Mouse (Mus musculus) adrenal gland, adult (tissue): Measurements from ENCODE around the gene Parp2.
A peak's percentile ranks its signal among the peaks of the same experiment; 100 is the strongest.
"Not testable (repeated sequence)": the region's sequence is repeated elsewhere in the genome, so short reads cannot be mapped to it uniquely, and the experiment has no call there.

Experiments
- DNase-seq, 2 experiments: peaks; one replicate each; pipeline ENCODE4 v3.0.0; 2022 to 2023; ENCODE audit warnings: low spot score in 1 of 2; ENCODE audit not compliant: inconsistent age in 2 of 2

The Parp2 gene

GRCm38 (mm10) chr14:50807487-50808072, at the start of gene Parp2, which contains the start of gene Ccnb1ip1:
TSS of gene Parp2 (plus strand) at chr14:50807841.
TSS of gene Ccnb1ip1 (minus strand) at chr14:50807732.
- DNase-seq = peak; percentile 98 to 100

DNA sequence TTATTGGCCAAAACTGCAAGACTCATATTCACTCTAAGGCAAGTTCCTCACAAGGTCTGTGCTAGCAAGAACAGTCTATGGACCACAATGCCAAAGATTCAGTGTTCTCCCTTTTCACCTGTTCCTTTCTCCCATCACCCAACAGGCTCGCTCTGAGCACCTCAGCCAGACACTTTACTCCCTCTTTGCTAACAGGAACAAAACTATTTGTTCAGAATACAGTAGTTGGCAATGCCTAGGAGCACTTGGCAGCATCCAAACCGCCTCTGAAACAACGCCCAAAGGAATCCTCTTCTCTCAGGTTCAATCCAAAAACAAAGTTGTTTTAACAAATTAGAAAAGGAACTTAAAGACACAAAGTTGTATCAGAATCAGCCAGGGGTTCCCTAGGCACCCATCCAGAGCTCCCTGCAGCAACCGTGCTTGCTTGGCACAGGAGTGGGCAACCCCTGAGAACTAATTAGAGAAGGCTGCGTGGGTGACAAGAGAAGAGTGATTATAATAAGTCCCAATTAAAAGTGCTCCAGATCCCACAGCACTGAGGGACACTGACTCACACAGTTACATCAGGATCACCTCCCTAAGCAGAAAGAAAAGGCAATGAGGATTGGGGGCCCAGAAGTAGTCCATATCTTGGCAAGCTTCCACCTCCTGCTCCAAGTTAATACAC, 49.1 kb upstream of the Parp2 start:
- DNase-seq = no peak

- peak; percentile 63 to 78 for DNase-seq
Measured at GRCm38 (mm10) chr14:50765736-50766135, 41.9 kb upstream of the Parp2 start.

GRCm38 (mm10) chr14:50771342-50771741, 36.3 kb upstream of the Parp2 start:
- peak in 1 of 2 experiments; percentile 47 for DNase-seq

DNA sequence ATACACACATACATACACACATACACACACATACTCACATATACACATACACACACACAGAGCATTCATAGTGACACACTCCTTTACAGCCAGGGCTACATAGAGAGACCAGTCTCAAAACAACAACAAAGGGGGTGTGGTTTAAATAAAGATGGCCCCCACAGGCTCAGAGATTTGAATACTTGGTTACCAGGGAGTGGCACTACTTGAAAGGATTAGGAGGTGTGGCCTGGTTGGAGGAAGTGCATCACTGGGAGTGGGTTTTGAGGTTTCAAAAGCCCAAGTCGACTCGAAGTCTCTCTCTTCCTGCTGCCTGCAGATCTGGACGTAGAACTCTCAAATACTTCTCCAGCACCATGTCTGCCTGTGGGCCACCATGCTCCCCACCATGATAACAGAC, 25.5 kb upstream of the Parp2 start:
- no peak for DNase-seq

DNA sequence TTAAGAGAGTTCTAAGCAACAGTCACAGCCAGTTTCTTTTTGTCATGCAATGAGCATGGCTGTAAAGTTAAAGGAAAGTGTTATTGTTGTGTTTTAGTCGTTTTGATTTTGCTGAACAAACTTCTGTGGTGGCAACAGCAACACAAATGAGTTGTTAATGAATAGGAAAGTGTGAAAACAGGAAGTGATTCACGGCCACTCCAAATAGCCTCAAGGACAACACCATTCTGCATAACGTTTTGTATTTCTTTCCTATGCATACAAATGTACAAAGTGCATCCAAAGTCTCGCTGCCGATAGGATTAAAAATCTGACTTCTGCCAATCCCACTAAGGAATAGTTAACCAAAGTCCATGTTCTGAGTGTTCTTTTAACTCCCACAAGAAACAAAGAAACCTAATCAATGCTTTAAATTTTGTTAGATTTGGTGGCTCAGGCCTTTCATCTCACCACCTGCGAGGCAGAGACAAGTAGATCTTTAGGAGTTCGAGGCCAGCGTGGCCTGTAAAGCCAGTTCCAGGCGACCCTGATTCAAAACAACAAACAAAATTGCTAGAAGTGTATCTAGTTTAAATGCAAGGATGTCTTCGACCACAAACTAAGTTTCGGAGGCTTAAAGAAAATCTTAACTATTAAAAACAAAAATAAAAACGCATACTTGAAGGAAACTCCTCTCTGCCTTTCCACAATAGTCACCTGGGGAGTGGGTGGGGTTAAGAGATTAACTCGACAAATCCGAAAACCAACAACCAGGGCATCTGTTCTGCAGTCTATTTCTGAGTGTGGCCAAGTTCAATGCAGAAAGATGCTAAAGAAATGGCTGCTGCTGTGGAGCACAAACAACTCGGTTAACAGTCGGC, 23.0 kb upstream of the Parp2 start:
- DNase-seq = no peak

DNA sequence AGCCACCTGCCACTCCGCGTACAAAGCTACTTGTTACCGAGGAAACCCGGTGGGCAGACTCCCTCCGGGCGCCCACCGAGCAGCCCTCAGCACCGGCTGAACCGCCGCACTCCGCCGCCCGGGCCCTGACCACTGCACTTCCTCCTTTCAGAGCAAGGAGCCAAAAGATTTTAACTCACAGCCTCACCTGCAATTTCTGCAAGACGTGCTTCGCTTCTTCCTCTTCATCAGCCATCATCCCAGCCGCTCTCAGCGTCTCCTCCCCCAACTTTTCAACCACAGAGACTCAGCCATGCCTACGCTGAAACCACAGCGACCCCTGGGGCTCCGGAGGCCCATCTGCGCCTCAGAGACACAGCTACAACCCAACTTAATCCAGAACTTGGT, 22.4 kb upstream of the Parp2 start, which contains the start of gene Ttc5:
Gene Ttc5 (minus strand): TSS at position 269 of the 387 bp plus-strand sequence.
- peak; percentile 89 to 97 for DNase-seq

GRCm38 (mm10) chr14:50788157-50788556, 19.5 kb upstream of the Parp2 start:
- DNase-seq = no peak

DNA sequence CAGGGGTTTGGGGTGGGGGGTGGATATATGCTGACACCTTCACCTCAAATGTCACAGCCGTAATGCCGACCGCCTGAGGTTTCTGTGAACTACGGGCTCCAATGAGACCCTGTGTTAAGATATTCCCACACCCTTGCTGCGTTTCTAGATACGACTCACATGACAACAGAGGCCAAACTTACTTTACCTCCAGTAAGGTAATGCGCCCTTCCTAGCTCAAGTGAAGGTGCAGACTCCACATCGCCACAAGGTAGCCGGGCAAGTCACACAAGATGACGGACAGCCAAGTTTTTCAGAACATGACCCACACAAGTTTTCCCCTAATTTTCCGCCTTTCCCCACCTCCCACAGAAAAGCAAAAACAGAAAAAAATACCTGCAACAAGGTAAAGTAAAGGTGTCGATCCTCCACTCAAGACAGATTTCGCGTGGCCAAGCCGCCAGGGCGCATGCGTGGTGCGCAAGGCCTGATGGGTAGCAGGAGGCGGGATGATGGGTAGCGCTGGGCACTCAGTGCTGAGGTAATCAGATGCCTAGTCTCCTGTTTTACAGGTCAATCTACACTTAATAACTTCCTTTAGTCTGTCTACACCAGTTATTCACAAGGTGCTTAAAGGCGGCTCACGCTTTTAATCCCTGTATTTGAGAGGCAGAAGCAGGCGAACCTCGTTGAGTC, 12.2 kb upstream of the Parp2 start:
- DNase-seq = no peak

- DNase-seq = no peak
Measured at GRCm38 (mm10) chr14:50795965-50796364, 11.7 kb upstream of the Parp2 start.

GRCm38 (mm10) chr14:50796464-50796863, 11.2 kb upstream of the Parp2 start:
- DNase-seq = no peak

DNA sequence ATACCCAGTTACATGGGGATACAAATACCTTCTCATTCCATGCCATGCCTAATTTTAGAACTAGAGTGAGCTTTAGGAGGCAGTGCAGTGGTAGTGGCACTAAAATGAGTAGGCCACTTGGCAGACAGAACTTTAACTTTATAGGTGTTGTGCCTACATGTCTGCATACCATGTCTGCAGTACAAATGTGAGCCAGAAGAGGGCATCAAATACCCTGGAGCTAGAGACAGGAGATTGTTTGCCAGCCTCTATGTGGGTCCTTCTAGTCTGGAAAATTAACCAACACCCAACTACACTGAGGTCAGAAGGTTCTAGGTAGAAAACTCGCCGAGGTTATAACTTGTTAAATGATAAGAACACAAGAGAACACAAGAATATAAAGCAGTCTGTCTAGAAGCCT, 9.1 kb upstream of the Parp2 start:
- DNase-seq = no peak

GRCm38 (mm10) chr14:50799502-50800259, 8.0 kb upstream of the Parp2 start:
- peak; percentile 24 to 79 for DNase-seq

GRCm38 (mm10) chr14:50802441-50802840, 5.2 kb upstream of the Parp2 start:
- no peak for DNase-seq

GRCm38 (mm10) chr14:50802843-50803562, 4.6 kb upstream of the Parp2 start:
- peak in 1 of 2 experiments; percentile 59 for DNase-seq

DNA sequence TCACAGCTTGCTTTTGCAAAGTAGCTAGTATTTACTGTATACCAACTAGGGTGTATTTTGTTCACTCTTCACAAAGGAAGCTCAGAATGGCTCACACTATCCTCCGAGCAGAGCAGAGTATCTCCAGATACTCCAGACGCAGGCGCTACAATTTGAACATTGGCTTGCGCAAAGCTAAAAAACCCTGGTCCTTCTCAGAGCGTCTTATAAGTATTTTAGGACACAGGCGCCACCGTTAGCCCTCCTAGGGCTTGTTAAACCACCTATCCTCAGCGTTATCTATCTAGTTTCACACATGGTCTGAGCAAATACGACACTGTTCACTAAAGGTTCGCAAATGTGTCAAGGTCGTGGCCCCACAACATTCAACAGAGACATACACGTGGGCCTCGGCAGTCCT, 3.0 kb upstream of the Parp2 start:
- no peak for DNase-seq

GRCm38 (mm10) chr14:50806469-50806868, 1.2 kb upstream of the Parp2 start:
- not testable (repeated sequence) for DNase-seq

DNA sequence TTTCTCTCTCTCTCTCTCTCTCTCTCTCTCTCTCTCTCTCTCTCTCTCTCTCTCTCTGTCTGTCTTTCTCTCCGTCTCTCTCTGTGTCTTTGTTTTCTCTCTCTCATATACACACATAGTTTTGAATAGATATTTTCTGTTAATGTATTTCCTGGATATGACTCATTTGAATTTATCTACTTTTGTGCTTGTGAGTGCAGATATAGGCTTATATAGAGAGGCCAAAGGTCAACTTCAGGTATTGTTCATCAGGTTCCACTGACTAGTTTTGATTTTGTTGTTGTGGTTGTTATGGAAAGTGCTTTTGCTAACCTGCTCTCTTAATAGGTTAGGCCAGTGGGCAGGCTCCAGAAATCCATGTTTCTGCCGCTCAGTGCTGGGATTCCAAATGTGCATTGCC, 5.4 kb downstream of the Parp2 start:
- no peak for DNase-seq

- no peak for DNase-seq
Measured at GRCm38 (mm10) chr14:50823240-50823639, 15.6 kb downstream of the Parp2 start.

DNA sequence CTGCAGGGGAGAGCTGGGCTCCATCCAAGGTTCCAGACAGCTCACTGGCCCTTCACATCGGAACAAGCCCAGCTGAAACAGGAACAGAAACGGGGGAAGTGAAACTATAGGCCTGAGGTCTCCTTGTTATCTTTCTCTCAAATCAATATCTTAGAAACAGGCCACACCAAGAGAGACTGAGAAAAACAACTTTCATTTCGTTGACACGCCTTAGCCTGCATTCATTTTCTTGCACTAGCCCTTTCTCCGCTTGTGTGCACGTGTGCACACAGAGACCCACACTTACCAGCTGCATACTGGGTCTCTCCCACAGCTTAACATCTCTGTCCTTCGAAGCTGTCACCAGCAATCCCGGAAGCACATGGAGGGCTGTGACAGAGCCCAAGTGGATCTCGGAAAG, 16.6 kb downstream of the Parp2 start:
- DNase-seq = no peak
